Mouse (Mus musculus): ENCODE data around the gene Fosl2.
"Not testable (repeated sequence)": the region's sequence is repeated elsewhere in the genome, so short reads cannot be mapped to it uniquely, and the experiment has no call there.

Fosl2 gene

DNA sequence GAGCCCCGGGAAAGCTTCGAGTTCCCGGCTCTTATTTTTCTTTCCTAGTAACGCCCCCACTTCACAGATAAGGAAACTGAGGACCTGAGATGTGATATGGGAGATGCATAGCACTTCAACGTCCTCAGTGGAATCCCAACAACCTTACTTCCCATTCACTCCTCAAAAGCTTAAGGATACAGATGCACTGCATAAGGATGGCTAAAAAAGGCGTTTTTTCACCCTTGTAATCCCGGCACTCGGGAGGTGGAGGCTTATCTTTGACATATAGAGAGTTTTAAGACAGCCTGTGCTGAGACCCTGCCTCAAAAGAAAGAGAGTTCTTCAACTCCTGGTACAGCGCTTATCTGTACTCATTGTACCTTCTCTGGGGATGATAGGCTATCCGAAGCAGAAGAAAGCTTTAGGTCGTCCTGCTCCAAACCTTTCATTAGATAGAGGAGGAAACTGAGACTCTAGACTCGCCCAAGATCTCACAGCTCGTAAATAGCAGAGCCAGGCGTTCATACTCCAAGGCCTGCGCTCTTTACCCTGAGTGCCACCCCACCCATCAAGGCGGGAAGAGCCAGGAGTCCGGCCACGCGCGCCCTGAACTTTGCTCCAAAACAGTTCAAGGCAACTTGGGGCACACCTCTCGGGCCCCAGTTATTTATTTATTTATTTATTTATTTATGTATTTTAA lies 1.4 kb upstream of the Fosl2 start:
- peak; percentile 20 for DNase-seq

- DNase-seq = no peak
Measured at GRCm38 (mm10) chr5:32134903-32135335, 682 bp upstream of the Fosl2 start.

- DNase-seq = peak; percentile 63
Measured at GRCm38 (mm10) chr5:32136301-32136863, 781 bp downstream of the Fosl2 start.

- no peak for DNase-seq
Measured at GRCm38 (mm10) chr5:32137106-32137522, 1.5 kb downstream of the Fosl2 start.

DNA sequence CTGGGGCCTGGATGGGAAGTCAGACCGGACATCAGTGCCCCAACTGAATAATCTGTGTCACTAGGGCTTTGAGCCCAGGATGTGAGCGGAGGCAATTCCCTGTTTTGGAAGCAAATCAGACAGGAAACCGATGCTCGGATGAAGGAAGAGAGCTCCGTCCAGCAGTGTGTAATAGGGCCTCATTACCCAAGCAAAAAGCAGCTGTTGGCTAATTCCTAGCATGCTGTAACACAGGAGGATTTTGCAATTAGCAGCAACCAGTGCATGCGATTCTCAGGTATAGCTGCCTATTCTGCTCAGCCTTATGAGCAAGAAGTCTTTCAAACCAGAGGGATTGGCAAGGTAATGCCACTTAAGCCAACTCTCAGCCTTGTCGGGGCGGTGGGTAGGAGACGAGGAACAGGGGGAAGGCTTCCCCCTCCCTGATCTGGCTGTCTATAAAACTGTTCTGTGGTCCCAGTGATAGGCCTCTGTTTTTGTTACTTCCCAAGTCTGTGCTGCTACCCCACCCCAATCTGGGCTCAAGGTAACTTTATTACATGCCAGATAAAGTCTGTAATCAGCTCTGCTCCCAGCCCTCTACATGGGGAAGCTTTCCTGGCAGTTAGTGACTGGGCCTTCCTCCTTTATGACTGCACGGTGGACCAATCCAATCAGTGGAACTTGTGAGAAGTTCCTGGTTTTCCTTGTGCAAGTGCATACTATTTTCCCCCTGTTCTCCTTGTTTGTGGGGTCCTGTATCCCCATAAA lies 3.0 kb downstream of the Fosl2 start:
- DNase-seq = no peak

DNA sequence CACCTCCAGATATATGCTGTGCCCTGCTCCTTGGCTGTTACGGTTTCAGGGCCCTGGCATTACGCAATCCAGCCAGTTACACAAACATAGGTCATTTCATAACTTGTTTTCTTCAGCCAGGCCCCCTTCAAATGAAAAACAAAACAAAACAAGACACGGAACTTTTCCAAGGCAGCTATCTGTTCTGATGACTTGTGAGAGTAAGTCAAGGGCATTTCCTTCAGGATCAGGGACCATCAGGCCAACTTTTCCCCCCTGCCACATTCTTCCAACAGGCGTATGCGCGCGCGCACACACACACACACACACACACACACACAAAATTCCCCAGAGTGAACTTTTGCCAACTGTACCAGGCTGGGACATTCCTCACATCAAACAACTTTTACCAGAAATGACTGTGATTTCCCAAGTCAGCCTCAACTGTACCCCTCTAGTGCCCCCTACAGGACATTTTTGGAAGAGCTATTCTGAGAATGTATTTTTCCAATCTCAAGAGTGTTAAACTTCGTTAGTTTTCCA lies 4.0 kb downstream of the Fosl2 start:
- DNase-seq = peak; percentile 49

- no peak for DNase-seq
Measured at GRCm38 (mm10) chr5:32141899-32142298, 6.3 kb downstream of the Fosl2 start.

- DNase-seq = no peak
Measured at GRCm38 (mm10) chr5:32143433-32143970, 7.9 kb downstream of the Fosl2 start.

- DNase-seq = no peak
Measured at GRCm38 (mm10) chr5:32146281-32146680, 10.7 kb downstream of the Fosl2 start.

DNA sequence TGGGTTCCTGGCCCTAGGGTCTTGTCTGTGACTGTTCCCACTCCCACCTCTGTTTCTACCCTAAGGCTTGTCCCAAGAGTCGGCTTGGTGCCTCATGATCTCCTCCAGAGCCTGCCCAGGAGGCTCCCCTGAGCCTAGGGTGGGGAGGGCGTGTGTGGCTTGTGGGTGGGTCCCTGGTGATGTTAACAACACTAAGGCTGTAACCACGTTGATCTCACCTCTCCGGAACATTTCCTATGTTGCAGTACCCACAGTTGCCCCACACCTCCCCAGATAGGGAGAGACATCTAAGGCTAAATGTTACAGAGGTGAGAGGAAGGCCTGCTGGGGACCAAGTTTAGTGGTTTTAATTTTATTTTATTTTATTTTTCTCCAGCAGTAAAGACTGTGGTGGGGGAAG lies 13.0 kb downstream of the Fosl2 start:
- DNase-seq = no peak

- DNase-seq = no peak
Measured at GRCm38 (mm10) chr5:32151244-32151643, 15.6 kb downstream of the Fosl2 start.

DNA sequence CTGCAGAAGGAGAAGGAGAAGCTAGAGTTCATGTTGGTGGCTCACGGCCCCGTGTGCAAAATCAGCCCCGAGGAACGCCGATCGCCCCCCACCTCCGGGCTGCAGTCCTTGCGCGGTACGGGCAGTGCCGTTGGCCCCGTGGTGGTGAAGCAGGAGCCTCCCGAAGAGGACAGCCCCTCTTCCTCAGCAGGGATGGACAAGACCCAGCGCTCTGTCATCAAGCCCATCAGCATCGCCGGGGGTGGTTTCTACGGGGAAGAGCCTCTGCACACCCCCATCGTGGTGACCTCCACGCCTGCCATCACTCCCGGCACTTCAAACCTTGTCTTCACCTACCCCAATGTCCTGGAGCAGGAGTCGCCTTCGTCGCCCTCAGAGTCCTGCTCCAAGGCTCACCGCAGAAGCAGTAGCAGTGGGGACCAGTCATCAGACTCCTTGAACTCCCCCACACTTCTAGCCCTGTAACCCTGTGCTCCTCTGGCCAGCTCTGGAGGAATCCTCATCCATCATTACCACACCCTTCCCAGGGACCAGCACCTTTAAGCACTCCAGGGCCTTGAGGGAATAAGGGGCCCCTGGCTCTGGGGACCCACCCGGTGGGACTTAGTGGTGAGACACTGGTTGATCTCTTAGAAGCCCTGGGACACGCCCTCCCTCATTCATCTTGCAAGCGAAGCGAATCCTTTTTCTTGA lies 17.3 kb downstream of the Fosl2 start:
- no peak for DNase-seq

DNA sequence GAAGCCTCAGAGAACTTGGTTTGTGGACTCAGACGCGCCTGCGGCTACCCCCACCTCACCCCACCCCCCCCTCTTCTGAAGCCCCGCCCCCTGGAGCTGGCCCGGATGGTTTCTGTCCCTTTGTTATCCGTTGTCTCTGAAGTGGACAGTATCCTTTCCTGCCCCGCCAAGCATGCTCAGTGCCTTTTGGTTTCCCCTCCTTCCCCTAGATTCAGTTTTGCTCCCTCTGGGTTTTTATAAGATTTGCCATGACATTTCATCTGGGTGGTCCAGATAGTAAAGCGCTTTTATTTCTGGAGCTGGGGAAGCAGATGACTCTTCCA lies 17.8 kb downstream of the Fosl2 start:
- DNase-seq = no peak

- DNase-seq = no peak
Measured at GRCm38 (mm10) chr5:32153791-32154490, 18.3 kb downstream of the Fosl2 start.

- DNase-seq = no peak
Measured at GRCm38 (mm10) chr5:32154931-32155688, 19.5 kb downstream of the Fosl2 start.

DNA sequence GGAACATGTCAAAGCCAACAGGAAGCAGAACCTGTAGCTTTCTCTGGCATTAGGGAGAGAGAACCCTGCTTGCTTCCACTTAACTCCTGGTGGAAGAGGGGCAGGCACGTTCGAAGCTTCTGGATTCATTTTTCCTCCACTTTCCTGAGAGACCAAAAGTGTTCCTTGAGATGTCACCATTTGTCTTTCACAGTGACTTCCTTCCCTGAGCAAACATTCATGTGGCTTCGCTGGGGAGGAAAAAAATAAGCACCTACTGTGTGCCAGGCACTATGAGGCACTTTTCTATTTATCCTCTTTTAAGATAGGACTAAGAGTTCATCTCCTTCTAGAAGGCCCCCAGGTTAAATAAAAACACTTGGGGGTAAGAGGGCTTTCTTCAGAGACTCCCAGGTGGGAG lies 20.3 kb downstream of the Fosl2 start:
- DNase-seq = no peak

DNA sequence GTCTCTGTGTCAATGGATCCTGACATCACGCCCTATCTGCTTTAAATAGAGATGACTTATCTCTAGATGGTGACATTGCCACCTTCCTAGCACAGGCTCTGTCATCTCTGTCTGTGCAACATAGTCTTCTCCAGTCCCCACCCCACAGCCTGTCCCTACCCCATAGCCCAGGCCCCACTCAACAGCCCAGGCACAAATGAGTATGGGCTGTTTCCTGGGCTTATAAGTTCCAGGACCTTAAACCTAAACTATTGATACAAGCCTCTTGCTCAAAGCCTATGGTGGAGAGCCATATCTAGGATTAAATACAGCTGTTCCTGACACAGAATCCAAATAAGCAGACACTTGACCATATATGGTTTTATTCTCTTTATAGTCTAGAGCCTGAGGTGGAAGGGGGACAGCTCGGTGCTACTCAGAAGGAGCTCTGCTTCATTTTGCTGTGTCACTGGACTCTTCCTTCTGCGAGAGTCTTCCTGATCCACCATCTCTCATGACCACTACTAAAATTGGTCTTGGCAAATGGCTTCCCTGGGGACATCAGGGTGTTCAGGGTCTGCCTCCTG lies 28.0 kb downstream of the Fosl2 start:
- DNase-seq = no peak

- no peak for DNase-seq
Measured at GRCm38 (mm10) chr5:32172188-32172587, 36.6 kb downstream of the Fosl2 start.

- DNase-seq = no peak
Measured at GRCm38 (mm10) chr5:32176800-32177199, 41.2 kb downstream of the Fosl2 start.

- no peak for DNase-seq
Measured at GRCm38 (mm10) chr5:32177737-32178136, 42.1 kb downstream of the Fosl2 start.

- DNase-seq = not testable (repeated sequence)
Measured at GRCm38 (mm10) chr5:32178720-32179119, 43.1 kb downstream of the Fosl2 start.
